Mouse (Mus musculus) cerebellum, postnatal 14 days (tissue): Measurements from ENCODE around the gene Apoe.

Experiments used
- DNase-seq, 2 experiments: peaks; one replicate each; pipeline ENCODE4 v3.0.0; 2021; ENCODE audit warnings: mixed read lengths in 2 of 2

Apoe gene

DNA sequence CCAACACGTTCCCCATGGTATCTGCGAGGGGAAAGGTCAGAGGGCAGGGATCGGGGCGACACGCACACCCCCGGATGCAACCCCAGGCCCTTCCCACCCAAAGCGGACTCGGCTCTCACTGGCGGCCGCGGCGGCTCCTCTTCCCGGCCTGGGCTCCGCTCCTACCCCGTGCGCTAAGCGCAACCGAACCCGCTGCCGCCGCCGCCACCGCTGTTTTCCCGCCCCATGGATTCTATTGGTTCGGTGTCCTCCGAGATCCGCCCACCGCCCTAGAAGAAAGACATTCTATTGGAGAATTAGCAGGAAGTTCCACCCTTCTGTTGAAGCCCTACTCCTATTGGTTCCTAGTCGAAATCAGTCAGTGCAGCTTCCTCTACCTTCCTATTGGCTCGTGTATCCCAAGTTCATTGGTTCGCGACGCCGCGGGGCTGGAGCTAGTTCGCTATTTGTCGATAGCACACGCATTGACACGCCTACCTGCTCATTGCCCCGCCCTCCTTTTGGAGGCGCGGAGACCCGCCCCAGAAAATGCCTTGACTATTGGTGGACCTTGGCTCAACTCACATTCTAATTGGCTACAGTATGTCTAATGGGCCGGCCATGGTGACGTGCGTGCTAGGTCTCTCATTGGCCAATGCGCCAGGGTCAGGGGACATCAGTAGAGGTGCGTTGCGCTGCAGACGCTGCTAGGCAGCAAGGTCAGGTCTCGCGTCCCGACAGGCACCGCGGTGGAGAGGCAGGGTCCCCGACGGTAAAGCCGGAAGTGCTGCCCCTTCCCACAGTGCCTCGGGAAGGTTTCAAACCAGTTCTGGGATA, 16.5 kb upstream of the Apoe start, which contains the start of gene Tomm40:
Tomm40 (minus strand) TSS at position 200 of the 816 bp plus-strand sequence.
- DNase-seq = peak; percentile 99

DNA sequence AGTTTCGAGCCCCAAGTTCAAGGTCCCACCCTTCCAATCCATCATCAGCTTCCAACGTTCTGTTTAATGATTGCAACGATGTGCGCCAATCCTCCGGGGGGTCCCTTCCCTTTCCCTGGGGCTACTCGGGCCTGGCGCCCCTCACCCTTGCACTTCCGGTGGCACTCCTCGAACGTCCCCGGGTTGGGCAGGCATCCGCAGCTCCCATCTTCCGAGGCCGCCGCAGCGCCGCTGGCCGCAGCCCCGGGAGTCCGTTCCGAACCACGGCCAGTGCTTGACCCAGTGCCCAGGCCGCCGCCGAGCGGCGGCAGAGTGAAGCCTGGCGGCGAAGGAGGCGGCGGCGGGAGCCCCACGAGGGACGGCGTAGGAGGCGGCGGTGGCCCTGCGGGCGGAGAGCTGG, 15.8 kb upstream of the Apoe start:
- DNase-seq = peak in 1 of 2 experiments; percentile 65

DNA sequence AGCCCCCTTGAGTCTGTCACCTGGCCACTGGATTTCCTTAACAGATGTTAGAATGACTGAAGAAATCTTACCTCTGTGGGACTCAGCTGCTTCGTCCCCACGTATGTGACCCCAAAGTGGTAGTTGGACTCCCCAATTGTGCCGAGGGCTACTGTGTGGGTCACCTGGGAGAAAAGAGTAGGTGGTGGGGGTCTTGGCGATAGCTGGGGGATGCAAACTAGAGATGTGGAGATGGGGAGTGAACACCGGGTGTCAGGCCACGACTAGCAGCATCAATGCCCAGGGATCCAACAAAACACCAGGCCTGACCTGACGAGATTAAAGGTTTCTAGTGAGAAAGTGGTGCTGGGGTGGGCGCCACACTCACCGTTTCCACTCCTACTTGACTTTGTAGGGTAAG, 14.6 kb upstream of the Apoe start:
- no peak for DNase-seq

DNA sequence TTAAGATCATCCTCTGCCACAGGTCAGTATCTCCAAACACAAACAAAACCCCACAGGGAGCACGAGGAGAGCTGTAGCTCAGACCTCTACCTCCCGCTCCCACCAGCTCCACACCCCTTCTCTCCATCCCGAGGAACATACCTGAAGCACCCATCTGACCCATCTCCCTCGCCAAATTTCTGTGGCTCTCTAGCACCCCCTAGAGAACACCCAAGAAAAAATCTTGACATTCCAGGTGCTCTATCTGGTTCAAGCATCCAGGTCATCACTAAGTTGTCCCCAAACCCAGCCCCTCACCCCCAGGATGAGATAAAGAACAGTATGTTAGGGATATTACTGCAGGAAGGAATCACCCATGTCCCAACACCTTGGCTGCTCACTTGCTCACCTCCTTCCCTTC, 14.2 kb upstream of the Apoe start:
- peak; percentile 53 to 62 for DNase-seq

DNA sequence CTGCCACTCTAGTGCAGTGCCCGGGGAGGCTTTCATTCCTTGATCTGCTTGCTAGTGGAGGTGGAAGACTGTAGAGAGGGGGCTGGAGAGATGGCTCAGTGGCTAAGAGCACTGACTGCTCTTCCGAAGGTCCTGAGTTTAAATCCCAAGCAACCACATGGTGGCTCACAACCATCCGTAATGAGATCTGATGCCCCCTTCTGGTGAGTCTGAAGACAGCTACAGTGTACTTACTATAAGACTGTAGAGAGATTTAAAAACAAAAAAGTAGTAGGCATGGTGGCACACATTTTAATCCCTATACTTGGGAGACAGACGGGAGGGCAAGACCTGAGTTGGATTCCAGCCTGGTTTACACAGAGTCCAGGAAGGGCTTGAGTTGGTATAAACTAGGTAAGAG, 13.4 kb upstream of the Apoe start:
- DNase-seq = no peak

DNA sequence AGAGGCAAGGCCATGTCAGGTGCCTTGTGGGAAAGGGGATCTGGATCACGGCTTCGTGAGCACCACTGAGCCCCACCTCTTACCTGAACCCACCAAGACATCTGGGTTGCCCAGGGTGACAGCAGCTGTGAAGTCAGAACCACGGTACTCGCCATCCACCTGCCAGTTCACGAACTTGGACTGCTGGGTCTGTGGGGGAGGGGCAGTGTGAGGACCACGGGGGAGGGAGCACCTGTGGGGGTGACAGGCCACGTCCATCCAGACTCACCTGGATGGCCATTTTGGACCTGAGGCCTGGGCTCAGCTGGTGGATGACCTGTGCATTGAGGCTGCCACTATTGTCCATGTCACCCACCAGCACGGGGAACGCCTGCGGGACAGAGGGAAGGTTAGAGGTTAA, 11.7 kb upstream of the Apoe start:
- DNase-seq = no peak

DNA sequence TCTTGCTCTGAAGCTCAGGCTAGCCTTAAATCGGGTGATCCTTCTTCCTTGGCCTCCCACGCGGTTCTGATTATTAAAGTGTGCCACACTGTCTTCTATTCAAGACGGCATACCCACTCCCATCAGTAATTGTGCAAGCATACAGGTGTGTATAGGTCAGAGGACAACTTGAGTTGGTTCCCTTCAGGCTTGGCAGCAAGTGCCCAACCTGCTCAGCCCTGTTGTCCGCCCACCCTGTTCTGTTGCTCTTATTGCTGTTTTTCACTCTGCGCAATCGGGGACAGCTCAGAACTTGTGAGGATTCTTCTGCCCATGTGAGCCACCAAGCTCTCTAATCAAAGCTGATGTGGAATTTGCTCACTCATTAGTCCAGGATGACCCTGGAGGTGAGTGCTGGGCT, 6.3 kb upstream of the Apoe start:
- no peak for DNase-seq

DNA sequence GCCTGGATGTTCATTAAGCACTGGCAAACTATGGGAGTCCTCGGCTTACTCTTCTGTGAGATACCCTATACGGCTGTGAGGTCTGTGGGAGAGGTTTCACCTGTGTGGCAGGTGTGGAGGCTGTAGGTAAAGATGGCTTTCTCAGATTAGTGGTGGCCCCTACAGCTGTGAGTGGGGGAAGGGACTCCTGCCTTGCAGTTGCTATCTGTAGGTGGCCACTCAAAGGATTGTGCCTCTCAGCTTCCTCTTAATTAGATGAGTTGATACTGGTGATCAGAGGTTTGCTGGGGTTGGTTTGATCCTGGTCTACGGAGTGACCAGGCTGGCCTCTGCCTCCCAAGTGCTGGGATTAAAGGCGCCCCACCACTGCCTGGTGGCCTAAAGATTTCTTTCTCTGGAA, 5.5 kb upstream of the Apoe start:
- DNase-seq = no peak

DNA sequence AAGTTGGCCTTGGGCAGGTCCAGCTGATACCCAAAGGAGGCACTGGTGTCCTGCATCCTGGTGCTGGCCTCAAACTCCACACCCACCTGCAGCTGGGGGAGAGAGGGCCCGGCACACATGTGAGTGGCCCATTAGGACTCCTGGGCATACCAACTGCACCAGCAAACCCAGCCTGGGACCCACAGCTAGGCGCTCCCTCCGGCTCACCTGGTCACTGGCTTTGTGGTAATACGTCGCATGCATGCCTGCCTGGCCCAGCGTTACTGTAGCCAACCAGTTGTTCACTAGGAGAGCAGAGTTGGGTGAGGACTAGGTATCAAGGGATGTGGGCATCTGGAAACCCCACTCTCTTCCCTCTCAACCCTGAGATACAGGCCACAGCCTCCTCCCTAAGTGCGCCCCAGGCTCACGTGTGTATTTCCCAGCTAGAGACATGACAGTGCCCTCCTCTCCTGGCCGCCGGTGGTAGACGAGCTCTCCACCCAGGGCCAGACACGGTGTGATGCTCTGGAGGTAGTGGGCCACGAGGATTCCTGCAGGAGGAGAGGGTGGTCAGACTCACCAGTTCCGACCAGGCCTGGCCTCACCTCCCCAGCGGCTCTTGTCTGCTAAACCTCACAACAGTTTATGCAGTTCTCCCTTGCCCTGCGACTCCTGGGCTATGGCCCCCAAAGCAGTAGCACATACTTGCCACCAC, 4.0 kb upstream of the Apoe start:
- no peak for DNase-seq

DNA sequence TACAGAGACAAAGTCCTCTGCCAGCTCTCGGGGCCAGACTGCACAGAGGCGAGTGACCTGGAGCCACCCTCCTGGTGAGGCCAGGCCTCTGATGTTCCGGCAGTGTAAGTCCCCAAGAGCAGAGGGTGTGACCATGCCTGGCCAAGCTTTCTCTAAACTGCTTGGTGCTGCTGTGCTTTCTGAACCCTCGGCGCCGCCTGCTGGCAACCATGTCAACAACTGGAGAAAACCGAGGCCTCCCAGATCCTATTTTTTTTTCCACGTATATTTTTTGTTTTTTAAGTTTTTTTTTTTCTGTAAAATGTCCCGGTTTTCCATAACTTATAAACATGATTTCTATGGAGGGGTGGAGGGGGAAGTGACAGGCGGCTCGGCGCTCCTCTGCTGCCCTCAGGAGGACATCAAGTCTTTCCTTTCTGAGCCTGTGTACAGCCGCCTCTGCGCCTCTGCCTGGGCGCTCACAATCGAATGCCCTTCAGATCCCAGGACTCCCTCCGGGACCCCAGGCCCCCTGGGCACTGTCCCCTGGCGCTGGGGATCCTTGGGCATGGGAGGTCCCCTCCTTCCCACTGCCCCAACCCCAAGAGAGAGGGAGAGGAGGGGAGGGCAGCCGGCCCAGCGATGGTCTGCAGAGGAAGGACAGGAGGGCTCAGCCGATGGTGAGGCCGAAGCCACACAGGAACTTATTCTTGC, 2.2 kb upstream of the Apoe start:
- DNase-seq = peak; percentile 55 to 71

DNA sequence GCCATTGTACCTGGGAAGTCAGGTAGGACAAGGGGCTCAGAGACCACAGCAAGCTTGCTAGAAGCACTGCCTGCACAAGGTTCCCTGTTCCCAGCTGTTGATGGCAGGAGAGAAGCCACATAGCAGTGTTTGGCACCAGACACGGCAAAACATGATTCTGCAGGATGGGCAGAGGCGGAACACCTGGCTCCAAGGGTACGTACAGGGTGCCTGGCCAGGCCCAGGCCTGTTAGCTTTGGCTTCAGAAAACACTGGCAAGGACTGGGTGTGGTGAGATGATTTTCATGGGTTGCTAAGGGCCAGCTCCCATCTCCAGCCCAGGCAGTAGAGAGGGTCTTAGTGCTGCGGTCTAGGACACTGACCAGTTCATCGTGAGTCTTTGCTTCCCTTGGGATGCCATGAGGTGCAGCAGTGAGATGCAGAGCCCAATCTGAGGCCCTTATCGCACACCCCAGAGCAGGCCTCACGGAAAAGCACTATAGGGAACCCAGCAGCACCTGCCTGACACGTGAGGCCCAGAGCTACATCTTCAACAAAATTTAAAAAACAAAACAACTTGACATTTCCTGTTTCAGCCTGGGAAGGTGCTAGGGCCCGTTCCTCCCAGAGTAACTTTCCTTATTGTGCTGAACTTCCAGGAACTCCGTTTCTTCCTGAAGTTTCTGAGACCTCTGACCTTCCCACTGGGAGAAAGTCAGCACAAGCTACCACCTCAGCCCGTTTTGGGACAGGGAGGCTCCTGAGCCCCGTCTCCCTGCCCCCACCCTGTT, 1.5 kb upstream of the Apoe start:
- no peak for DNase-seq

DNA sequence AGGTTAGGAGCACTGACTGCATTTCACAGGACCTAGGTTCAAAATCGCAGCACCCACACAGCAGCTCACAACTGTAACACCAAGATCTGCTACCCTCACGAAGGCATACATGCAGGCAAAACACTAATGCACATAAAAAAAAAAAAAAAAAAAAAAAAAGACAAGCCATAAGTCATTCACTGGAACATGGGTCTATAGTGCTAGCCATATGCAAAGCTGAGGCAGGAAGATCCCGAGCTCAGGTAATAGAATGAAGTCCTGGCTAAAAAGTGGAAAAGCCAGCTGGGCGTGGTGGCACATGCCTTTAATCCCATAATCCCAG, 800 bp upstream of the Apoe start:
- no peak for DNase-seq

DNA sequence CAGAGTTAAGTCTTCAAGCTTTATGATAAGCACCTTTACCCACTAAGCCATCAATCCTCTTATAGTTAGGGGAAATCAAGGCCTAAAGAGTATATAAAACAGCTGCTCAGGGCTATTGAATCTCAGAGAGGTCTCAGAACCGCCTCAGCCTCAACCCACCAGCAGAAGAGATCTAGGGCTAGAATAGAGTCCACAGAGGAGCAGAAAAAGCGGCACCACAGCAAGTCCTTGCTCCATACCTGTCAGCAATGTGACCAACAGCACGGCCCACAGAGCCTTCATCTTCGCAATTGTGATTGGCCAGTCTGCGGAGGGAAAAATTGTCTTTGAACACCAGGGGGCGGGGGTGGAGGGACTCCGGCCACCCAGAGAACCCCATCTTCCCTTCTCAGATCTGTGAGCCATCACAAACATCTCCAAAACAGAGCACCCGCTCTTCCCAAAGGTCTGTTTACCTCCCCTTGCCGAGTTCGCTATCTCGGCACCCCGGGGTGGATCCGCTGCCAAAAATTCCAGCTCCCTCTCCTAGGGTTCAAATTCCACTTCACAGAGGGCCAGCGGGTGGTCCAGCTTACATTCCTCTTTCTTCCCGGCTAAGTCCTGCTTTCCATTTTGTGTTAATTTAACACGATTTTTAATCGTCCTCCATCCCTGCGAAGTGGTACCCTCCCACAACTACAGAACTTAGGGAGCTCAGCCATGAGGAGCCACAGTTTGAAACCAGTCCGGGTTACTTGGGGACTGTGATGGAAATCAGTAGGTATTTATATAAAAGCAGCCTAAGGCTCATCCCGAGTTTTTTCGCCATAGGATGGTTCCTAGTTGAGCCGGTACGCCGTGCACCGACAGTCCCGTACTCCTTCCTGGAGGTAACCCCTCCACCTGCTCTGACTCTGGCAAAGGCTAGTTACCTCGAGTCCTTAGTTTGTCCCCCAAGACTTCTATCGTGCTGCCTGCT, 760 bp downstream of the Apoe start:
- peak in 1 of 2 experiments; percentile 50 for DNase-seq

DNA sequence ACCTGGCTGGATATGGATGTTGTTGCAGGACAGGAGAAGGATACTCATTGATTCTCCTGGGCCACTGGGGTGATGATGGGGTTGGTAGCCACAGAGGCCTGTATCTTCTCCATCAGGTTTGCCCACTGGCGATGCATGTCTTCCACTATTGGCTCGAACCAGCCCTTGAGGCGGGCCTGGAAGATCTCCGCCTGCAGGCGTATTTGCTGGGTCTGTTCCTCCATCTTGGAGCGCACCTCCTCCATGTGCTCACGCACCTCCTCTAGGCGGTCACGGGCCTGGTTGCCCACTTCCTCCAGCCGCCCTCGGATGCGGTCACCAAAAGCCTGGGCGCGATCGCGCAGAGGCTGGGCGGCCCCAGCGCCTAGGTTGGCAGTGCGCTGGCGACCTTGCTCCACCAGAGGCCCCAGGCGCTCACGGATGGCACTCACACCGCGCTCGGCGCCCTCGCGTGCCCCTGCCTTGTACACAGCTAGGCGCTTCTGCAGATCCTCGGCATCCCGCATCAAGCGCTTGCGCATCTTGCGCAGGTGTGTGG, 2.6 kb downstream of the Apoe start:
- no peak for DNase-seq

DNA sequence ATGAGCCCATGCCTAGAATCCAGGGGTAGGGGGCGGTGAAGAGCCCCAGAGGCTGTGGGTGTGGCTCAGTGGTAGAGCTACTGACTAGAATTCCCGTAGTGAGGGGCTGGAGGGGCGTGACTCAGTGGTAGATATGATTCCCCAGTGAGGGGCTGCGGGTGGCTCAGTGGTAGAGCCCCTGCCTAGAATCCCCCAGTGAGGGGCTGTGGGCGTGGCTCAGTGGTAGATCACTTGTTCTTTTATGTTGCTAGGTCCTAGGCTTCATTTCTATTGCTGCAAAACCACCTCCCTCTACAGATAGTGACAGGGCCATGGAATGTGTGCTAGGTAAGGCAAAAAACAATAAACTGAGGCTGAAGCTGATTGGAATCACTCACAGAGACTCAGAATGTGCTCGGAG, 3.1 kb downstream of the Apoe start:
- no peak for DNase-seq

DNA sequence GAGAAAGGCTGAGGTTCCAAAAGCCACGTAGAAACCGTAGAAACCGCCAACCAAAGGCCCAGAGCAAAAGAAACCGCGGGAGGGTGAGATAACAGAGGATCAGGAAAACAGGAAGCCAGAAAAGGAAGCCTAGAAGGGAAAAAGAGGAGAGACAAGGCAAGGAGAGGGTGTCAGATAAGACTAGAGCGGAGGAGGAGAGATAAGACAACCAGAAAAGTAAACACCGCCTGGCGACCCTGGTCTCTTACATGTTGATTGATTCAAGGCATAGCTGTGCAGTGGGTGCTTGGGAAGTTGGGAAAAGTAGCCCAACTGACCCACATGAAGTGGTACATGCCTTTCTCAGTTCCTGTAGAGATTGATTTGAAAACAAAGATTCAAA, 3.8 kb downstream of the Apoe start:
- no peak for DNase-seq

DNA sequence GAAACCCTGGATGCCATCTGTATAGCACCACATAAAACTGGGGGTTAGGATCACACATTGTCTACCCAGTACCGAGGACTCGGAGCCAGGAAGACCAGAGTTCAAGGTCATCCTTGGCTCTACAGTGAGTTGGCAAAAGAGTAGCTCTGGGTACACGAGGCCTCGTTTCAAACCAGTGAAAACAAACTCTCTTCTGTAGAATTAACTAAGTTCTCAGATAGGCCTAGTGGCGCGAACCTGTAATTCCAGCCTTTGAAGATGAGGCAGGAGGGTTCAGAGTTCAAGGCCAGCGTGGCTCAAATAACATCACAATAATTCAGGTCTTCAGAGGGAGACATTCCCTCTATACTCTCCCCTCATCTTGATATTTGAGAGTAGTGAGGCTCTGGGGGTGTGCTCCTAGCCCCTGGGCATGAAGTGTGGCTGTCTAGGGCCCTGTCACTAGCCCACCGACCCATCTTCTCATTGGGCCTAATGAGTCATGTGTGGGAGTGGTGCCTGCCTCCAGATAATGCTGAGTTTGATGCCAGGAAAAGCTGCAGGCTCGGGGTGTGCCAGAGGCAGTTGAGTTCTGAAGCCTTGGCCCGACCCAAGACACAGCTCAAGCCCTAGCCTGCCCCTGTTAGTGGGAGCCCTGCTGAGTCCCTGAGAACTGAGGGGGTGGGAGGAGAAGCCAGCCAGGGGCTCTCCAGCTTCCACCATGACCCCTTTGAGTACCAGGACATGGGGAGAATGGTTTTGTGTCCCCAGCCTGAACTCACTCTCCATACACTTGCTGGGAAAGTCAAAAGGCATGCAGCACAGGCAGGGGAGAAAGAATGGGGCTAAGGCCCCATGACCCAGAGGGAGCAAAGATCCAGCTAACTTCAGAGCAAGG, 4.4 kb downstream of the Apoe start:
- DNase-seq = no peak

DNA sequence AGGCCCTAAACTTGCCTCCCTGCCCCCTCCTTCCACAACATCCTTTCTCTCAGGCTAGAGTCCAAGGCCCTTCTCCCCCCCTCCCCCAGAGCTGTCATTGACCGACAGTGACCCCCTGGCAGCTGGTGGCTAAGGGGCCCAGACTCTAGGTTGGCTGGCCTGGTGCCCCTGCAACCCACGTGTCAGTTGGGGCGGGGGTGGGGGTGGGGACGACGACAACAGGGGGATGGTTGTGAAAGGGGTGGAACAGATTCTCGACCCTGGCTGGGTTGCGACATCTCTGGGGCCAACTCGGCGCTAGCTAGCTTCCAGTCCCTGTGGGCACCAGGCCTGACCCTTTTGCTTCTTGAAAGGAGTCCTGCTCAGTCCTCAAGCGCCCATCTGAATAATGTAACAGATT, 5.6 kb downstream of the Apoe start:
- DNase-seq = peak in 1 of 2 experiments; percentile 66

DNA sequence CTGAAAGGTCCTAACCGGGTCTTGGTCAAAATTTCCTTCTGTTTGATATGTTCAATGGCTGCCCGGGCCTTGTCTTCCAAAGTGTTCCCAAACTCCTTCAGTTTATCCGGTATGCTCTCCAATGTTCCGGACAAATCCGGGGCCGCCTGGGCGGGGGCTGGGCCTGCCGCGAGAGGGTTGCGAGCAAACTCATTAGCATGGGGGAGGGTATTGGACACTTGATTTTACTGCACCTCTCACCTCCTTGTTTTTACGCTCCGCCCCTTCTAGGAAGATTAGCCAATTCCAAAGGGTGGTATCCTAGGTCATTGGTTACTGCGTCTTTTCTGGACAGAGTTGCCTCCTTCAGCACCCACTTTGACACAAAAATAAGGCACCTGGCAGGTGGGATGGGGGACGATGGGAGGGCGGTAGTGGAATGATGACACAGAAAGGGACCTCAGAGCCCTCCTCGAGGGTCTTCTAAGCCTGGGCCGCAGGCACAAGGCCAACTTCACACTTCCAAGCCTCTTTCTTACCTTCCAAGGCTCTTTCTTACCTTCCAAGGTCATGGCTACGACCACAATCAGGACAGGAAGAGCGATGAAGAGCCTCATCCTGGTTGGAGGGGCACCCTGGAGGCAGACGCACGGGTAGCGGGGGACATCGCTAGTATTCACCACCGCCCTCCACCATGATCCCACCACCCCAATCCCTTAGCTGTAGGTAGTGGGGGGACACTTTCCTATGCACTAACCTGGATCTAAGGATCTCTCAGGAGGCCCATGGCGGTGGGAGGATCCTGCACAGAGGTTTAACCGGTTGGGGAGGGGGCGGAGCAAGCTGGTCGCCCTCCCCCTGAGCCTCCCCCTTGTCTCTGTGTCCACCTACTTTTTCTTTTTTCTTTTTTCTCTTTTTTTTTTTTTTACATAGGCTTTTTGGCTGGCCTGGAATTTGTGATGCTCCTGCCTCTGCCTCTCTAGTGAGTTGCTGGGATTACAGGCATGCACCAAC, 6.8 kb downstream of the Apoe start, which contains the start of gene Apoc1:
Apoc1 (minus strand) TSS at position 788 of the 993 bp plus-strand sequence.
- DNase-seq = no peak
